Mouse (Mus musculus) left cerebral cortex, adult 18-20 months (tissue): ENCODE data around the gene Gnaq. TPM values are rescaled to one million over a fixed set of nuclear protein-coding genes. Genes with fewer than 3 reads are reported as not detected.

Source experiments
- DNase-seq, 2 experiments: peaks; one replicate each; pipeline ENCODE4 v3.0.0; 2021 to 2022; ENCODE audit warnings: low spot score in 2 of 2, mixed read lengths in 1 of 2
- total RNA-seq, 2 experiments: library from RNA; stranded (reverse); gene quantifications; 2 replicates each; pipeline ENCODE4 v1.2.3; 2021

Gene Gnaq
- total RNA-seq, 2 experiments from 2014 or later: 156 to 160 TPM

DNA sequence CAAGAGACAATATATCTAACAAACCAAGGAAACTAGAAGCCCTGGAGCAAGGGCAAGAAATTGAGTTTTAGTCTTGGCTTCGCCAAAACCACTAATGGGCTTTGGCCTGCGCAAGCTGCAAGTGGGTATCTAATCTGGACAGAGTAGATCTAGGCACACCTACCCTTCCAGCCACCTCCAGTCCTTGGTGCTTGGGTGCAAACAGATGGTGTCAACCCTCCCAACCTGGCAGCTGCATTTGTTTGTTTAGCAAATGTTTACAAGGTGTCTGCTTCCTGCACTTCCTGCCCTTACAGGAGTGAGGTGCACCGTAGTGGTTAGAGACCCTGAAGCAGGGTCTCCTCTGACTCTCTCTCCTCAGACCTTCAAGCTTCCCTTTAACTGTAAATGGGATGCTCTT, 225.5 kb downstream of the Gnaq start:
- no peak for DNase-seq

DNA sequence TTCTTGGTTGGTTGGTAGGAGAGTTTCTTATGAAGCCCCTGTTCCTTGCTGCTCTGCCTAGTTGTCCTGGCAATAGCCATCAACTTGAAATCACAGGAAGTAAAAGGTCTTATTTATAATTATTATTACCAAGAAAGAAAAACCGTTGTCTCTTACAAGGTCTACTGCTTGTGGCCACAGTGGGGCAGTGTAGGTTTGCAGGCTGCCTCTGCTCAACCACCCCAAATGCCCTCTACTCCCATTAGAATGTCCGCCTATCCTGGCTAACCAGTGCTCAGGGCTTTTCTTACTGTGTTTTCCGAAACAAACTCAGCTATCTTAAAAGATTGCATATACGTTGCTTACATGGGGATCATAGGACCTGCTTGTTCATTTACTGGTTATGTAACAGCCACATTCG, 226.3 kb downstream of the Gnaq start:
- DNase-seq: peak; percentile 34 to 46

DNA sequence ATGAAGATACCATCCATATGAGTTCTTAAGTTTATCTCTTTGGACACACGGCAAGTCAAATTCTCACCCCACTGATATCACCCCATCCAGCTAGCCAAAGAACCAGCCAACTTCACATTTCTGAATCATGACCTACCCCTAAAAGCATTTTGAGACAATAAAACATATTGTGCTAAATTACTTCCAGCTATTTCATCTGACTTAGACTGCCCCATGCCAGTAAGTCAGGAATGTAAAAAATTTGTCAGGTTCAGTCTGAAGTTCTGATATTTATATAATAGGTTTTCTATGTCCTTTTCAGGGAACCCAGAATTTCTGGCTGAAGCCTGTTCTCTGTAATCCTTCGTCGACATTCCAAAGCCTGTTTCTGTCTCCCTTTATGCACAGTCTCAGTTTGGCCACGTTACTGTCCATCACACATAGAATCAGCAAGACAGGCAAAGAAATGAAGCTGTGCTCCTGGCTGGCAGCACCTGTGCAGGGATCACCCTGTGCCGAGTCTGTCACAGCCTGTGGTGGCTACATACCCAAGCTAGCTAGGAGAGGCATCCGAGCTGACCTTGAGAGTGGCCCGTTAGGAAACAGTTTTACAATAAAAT, 233.9 kb downstream of the Gnaq start:
- no peak for DNase-seq

GRCm38 (mm10) chr19:16367218-16367617, 234.6 kb downstream of the Gnaq start:
- no peak for DNase-seq

DNA sequence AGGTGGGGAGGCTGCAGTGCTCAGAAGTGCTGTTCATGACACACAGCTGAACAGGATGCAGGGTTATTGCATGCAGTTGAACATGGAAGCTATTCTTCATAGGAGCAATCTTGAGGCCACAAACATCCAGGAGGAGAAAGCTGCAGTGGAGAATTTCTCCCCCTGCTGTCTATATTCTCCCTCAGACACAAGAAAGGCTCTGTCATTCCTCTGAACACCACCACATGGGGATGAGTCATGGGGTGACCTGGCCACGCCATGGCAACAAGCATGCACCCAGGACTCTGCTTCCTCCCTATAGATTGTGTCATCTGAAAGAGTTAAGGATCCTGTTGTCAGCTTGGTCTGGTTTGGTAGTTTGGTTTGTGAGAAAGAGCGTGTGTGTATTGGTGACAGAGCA, 239.0 kb downstream of the Gnaq start:
- DNase-seq: no peak

DNA sequence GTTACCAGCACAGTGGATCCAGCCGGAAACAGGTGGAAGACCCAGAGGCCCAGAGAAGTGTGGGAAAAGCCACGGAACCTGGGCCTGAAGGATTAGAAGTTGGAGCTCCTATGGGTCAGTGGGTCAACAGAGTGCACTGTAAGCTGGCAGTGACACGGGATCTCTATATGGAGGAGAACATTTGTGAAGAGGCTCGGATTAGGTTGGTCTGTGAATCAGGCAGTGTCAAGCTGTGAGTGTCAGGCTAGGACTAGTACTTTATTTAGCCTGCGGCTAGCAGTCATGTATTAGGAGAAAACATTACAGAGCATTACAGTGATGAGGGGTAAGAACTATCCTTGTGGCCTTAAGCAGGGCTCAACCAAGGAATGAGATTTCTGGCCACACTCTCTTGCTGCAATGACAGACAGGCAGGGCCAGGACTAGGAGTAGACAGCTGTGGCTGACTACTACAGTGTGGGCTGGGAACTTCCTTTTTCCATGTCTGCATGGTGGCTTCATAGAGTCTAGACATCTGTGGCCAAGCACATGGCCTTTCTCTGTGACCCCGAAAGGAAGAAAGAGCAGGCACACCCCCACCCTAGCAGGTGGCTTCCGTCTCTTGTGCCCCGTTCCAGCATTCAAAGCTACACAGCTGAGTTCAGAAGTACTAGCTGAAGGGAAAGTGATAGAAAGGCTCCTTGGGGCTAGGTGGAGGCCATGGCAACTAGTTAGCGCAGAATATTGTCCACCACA, 240.3 kb downstream of the Gnaq start:
- no peak for DNase-seq

GRCm38 (mm10) chr19:16375881-16376280, 243.2 kb downstream of the Gnaq start:
- no peak for DNase-seq

GRCm38 (mm10) chr19:16378565-16378964, 245.9 kb downstream of the Gnaq start:
- no peak for DNase-seq

DNA sequence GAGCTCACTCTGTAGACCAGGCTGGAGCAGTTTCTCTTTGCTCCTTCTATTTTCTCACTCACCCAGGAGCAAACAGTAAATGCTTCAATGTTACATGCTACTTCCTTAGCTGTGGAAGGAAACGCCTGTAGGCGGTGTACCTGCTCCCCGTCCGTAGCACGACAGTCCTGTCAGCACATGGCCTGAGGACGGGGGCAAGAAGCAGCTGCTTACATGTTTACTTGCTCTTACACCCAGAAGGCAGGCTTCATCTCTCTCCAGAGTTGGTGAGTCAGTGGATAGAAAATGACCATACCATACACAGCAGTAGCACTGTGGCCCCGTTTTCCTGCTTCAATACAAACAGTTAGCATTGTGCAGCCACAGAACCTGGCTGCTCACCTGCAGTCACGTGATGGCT, 247.1 kb downstream of the Gnaq start:
- no peak for DNase-seq

DNA sequence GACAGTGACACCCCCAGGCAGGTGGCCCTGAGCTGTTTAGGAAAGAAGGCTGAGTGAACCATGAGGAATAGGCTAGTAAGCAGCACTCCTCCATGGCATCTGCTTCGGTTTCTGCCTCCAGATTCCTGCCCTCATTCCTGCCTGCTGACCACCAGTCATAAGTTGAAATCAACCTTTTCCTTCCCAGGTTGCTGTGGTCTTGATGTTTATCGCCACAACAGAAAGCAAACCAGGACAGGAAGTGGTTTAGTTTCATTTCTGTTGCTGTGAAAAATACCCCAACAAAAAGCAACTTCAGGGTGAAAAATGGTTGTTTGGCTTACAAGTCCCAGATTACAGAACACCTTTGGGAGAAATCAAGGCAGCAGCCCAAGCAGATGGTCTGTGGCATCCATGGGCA, 249.8 kb downstream of the Gnaq start:
- no peak for DNase-seq

GRCm38 (mm10) chr19:16383127-16383526, 250.5 kb downstream of the Gnaq start:
- no peak for DNase-seq

DNA sequence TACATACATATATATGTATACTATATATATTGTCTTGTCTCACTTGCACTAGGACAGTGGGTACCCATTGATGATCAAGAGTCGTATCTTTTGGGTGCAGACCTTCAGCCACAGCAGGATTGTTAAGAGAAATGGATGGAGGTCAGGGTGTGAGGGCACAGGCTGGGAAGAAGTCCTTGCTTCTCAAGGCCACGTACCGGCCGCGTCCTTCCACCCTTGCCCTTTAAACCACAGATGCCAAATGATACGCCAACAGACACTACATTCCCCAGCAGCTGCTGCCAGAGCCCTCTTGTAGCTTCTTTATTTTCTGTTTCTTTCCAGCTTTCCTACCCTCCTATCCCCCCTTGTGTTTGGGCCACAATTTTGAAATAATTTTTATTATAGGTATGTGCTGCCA, 251.5 kb downstream of the Gnaq start:
- no peak for DNase-seq

GRCm38 (mm10) chr19:16384957-16385356, 252.3 kb downstream of the Gnaq start:
- no peak for DNase-seq

DNA sequence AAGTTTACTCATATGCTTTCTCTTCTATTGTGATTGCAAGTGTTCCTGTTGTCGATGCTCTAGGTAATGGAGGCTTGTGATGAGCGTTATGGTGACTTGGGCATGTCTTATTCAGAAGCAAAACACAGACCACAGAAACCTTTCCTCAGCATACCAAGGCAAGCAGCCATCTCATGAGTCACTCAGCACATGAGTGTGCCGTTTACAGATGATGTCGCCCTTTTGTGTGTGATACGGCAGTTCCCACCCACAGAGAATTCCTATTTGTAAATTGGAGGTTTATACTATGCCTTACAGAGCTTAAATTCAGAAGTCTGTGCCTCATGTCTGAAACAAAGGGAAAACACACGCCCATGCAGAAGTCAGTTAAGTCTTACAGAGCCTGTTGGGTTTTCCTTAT, 253.9 kb downstream of the Gnaq start:
- peak; percentile 52 to 57 for DNase-seq

DNA sequence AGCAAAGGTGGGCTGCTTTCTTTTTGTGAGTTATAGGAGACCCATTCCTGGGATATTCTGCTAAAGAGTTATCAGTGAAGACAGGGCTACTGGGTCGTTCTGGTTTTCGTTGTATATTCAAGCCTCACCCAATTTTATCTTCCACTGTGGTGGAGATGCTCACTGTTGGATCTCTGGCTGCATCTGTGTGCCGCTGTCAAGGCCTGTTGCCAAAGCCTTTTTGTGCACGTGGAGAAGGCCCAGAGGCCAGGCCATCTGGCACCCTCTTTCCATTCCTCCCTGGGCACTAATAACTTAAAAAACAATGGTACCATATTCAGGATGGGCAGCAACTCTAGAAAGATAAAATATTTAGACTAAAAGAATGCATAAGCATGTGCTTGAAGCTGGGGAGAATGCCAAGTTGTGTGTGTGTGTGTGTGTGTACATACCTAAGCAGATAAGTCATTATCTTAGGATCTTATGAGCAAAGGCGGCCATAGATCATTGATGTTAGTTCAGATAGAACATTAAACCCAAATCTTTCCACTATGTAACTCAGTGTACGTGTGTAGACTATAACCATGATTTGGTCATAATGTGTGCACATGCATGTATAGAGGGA, 257.7 kb downstream of the Gnaq start:
- no peak for DNase-seq

- no peak for DNase-seq
These were observed 261.8 kb downstream of the Gnaq start for GRCm38 (mm10) chr19:16394381-16394780.

- no peak for DNase-seq
These were observed 270.5 kb downstream of the Gnaq start for GRCm38 (mm10) chr19:16403101-16403500.

DNA sequence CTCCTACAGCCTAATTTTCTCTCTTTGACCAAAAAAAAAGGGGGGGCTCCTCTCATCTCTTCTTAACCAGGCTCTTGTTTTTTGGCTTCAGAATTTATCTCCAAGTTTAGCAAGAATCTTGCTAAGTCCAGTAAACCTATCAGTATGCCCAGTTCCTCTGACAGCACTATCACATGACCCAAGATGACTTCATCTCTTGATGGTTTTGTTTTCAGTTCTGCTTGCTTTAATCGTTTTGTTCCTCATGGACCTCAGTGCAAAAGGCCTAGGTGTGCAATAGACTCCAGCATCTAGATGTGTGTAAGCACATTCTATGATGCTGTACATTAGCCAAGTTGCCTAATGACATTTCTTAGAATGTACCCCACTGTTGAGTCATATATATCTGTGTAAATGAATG, 275.1 kb downstream of the Gnaq start:
- no peak for DNase-seq

DNA sequence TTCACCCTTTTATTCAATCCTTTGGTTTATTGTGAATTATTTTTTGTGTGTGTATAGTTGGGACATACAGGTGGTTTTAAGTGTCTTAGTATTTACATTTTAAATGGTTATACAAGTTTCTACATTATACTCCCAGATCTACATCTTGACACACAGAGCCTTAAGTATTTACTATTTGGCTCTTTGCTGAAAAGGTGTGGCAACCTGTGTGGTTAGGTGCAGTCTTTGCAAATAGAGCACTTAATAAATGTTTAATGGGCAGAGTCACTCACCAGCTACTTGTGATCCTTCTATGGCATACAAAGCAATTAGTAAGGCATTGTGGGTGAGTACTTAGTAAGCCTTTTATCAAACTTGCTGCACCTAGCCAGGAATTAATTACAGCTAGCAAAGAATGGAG, 278.7 kb downstream of the Gnaq start:
- no peak for DNase-seq

GRCm38 (mm10) chr19:16418086-16418663, 285.5 kb downstream of the Gnaq start:
- DNase-seq: no peak

- DNase-seq: no peak
These were observed 293.0 kb downstream of the Gnaq start for GRCm38 (mm10) chr19:16425596-16425995.

GRCm38 (mm10) chr19:16431368-16431767, 298.7 kb downstream of the Gnaq start:
- DNase-seq: no peak
